Mouse (Mus musculus) CH12.LX (cell line): ENCODE measurements at regions not wholly inside any gene's neighbourhood (a gene's known extent, or its start where the extent isn't known, plus 50 kb on each side); places are given as distances from the start of the nearest gene placed in this dataset.

Experiments
- DNase-seq: peaks from one replicate; pipeline ENCODE4 v3.0.0-alpha.2; 2013; ENCODE audit errors: extremely low read depth
- H3K27ac ChIP-seq: 2 replicates; pipeline ENCODE4 v1.5.1; 2012; ENCODE audit warnings: low read depth, mild to moderate bottlenecking, control low read depth, moderate library complexity; ENCODE audit not compliant: insufficient read depth
- H3K27me3 ChIP-seq: replicated peaks from 2 replicates; pipeline ENCODE3; 2012; ENCODE audit warnings: inconsistent platforms
- H3K36me3 ChIP-seq, 2 experiments: replicated peaks in 1 of 2; 2 replicates each; pipeline versions ENCODE3 to v1.6.1; 2012; ENCODE audit warnings: inconsistent platforms in 1 of 2, low read length in 1 of 2, mild to moderate bottlenecking in 1 of 2, mixed read lengths in 1 of 2, moderate library complexity in 1 of 2; ENCODE audit not compliant: control insufficient read depth in 1 of 2, insufficient read depth in 1 of 2
- H3K4me1 ChIP-seq, 2 experiments: 2 replicates each; pipeline ENCODE4 v1.6.1; 2012; ENCODE audit warnings: inconsistent platforms in 1 of 2, moderate library complexity in 1 of 2; ENCODE audit not compliant: insufficient read depth in 2 of 2, control insufficient read depth in 1 of 2
- H3K4me2 ChIP-seq: 2 replicates; pipeline ENCODE4 v1.6.1; 2012; ENCODE audit warnings: low read depth, mild to moderate bottlenecking, control low read depth; ENCODE audit not compliant: poor library complexity, insufficient read depth, severe bottlenecking
- H3K4me3 ChIP-seq, 3 experiments: fragments of 150-350 bp in 1 of 3; sonication (generic) in 1 of 3; replicated peaks in 1 of 3; 2 replicates each; pipeline versions ENCODE3 to v1.5.1; 2011 to 2012; ENCODE audit warnings: low read depth in 2 of 3, low read length in 2 of 3, mild to moderate bottlenecking in 2 of 3, moderate library complexity in 2 of 3, control low read depth in 1 of 3, improper control_type of control experiment in 1 of 3, inconsistent platforms in 1 of 3, mixed read lengths in 1 of 3; ENCODE audit not compliant: poor library complexity in 1 of 3
- H3K79me2 ChIP-seq: replicated peaks from 2 replicates; pipeline ENCODE4 v1.6.1; 2012; ENCODE audit warnings: mild to moderate bottlenecking, moderate library complexity; ENCODE audit not compliant: control insufficient read depth, poor library complexity, insufficient read depth, severe bottlenecking; ENCODE audit errors: extremely low read depth
- H3K9ac ChIP-seq: 2 replicates; pipeline ENCODE4 v1.6.1; 2012; ENCODE audit warnings: low read depth, mild to moderate bottlenecking, control low read depth, moderate library complexity; ENCODE audit not compliant: insufficient read depth
- H3K9me3 ChIP-seq: replicated peaks from 2 replicates; pipeline ENCODE3; 2012; ENCODE audit warnings: low read length, inconsistent platforms, mixed read lengths
- BHLHE40 ChIP-seq: IDR thresholded peaks from 2 replicates; pipeline ENCODE4 v1.6.1; 2011; ENCODE audit warnings: mild to moderate bottlenecking, low read depth, low read length, improper control_type of control experiment
- CTCF ChIP-seq, 2 experiments: IDR thresholded peaks in 1 of 2; conservative IDR thresholded peaks in 1 of 2; 2 replicates each; pipeline ENCODE4 v1.5.1; 2011 to 2012; ENCODE audit warnings: low read depth in 2 of 2, low read length in 2 of 2, improper control_type of control experiment in 1 of 2, inconsistent platforms in 1 of 2, mild to moderate bottlenecking in 1 of 2, moderate library complexity in 1 of 2
- E2F4 ChIP-seq: IDR thresholded peaks from 2 replicates; pipeline ENCODE4 v1.6.1; 2011; ENCODE audit warnings: low read depth, low read length, improper control_type of control experiment; ENCODE audit not compliant: insufficient replicate concordance
- ELF1 ChIP-seq: IDR thresholded peaks from 2 replicates; pipeline ENCODE4 v1.6.1; 2014; ENCODE audit warnings: low read depth, mild to moderate bottlenecking, inconsistent platforms, low read length, improper control_type of control experiment
- JUN ChIP-seq: IDR thresholded peaks from 2 replicates; pipeline ENCODE4 v1.6.1; 2011; ENCODE audit warnings: low read depth, mild to moderate bottlenecking, low read length, improper control_type of control experiment, moderate library complexity; ENCODE audit not compliant: insufficient read depth
- JUND ChIP-seq: conservative IDR thresholded peaks from 2 replicates; pipeline ENCODE4 v1.6.1; 2011; ENCODE audit warnings: low read depth, low read length, improper control_type of control experiment
- MEF2A ChIP-seq: IDR thresholded peaks from 2 replicates; pipeline ENCODE4 v1.6.1; 2014; ENCODE audit warnings: low read depth, mild to moderate bottlenecking, inconsistent platforms, low read length, improper control_type of control experiment, borderline replicate concordance
- MXI1 ChIP-seq: IDR thresholded peaks from 2 replicates; pipeline ENCODE4 v1.6.1; 2011; ENCODE audit warnings: mild to moderate bottlenecking, low read depth, low read length, improper control_type of control experiment
- MYC ChIP-seq: IDR thresholded peaks from 2 replicates; pipeline ENCODE4 v1.6.1; 2011; ENCODE audit warnings: low read depth, mild to moderate bottlenecking, improper control_type of control experiment, low read length
- POLR2AphosphoS2 ChIP-seq: IDR thresholded peaks from 2 replicates; pipeline ENCODE4 v1.6.1; 2011; ENCODE audit warnings: low read depth, low read length, improper control_type of control experiment
- RAD21 ChIP-seq: IDR thresholded peaks from 2 replicates; pipeline ENCODE4 v1.6.1; 2011; ENCODE audit warnings: low read depth, mild to moderate bottlenecking, low read length, improper control_type of control experiment, moderate library complexity
- SIN3A ChIP-seq: IDR thresholded peaks from 2 replicates; pipeline ENCODE4 v1.6.1; 2012; ENCODE audit warnings: low read length, improper control_type of control experiment, inconsistent platforms
- SMC3 ChIP-seq: IDR thresholded peaks from 2 replicates; pipeline ENCODE4 v1.6.1; 2011; ENCODE audit warnings: low read depth, low read length, improper control_type of control experiment
- TBP ChIP-seq: conservative IDR thresholded peaks from 2 replicates; pipeline ENCODE4 v1.6.1; 2011; ENCODE audit warnings: low read depth, low read length, improper control_type of control experiment
- TCF12 ChIP-seq: IDR thresholded peaks from 2 replicates; pipeline ENCODE4 v1.6.1; 2014; ENCODE audit warnings: low read depth, mild to moderate bottlenecking, inconsistent platforms, low read length, improper control_type of control experiment
- UBTF ChIP-seq: IDR thresholded peaks from 2 replicates; pipeline ENCODE4 v1.6.1; 2012; ENCODE audit warnings: low read depth, mild to moderate bottlenecking, inconsistent platforms, low read length, improper control_type of control experiment, moderate library complexity
- USF1 ChIP-seq: IDR thresholded peaks from 2 replicates; pipeline ENCODE4 v1.6.1; 2014; ENCODE audit warnings: low read depth, mild to moderate bottlenecking, inconsistent platforms, low read length, improper control_type of control experiment
- USF2 ChIP-seq: conservative IDR thresholded peaks from 2 replicates; pipeline ENCODE4 v1.6.1; 2011; ENCODE audit warnings: low read depth, low read length, improper control_type of control experiment
- ZKSCAN1 ChIP-seq: IDR thresholded peaks from 2 replicates; pipeline ENCODE4 v1.6.1; 2012; ENCODE audit warnings: low read depth, inconsistent platforms, low read length, improper control_type of control experiment, borderline replicate concordance
- ZNF384 ChIP-seq: IDR thresholded peaks from 2 replicates; pipeline ENCODE4 v1.6.1; 2012; ENCODE audit warnings: low read depth, low read length, improper control_type of control experiment, inconsistent platforms
- dilution Hi-C: fragments of 300-500 bp; cut with MboI; formaldehyde crosslinking; loops from 2 replicates; pipeline ENCODE4 v1.14.3; 2020; ENCODE audit warnings: low sequenced_read_pairs; ENCODE audit not compliant: extremely low pct_unique_long_range_greater_than_20kb, extremely low pct_ligation_motif_present
- in situ Hi-C: fragments of 300-500 bp; cut with MboI; formaldehyde crosslinking; loops from 3 replicates; pipeline ENCODE4 v1.14.3; 2019; ENCODE audit warnings: low sequenced_read_pairs, low pct_ligation_motif_present, low pct_unique_long_range_greater_than_20kb, mixed read lengths

DNA sequence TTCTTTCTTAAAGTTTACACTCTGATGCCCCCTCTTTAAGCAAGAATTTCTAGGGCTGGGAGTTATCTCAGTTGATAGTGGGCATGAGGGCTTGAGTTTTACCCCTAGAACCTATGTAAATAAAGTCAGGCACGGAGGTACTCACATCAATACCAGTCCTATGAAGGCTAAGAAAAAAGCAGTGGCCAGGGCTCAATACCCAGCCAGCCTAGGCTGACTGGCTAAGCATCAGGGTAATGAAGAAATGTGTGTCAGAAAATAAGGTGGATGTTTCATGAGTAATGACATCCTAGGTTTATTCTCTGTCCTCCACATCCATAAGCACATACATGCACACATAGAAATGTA lies 188.5 kb upstream of the Pfkp start:
- Histone ChIP-seq H3K9ac (no peak overlapping the region), H3K27ac (no peak overlapping the region), H3K79me2 (no peaks in the 10 kb centered on the region), H3K36me3 (no peaks in the 10 kb centered on the region), H3K4me1 (peaks cover 0 to 8% of the 10 kb centered on the region in 2 experiments; a peak in 1 of 4 replicates), H3K9me3 (no peaks in the 10 kb centered on the region), H3K27me3 (no peaks in the 10 kb centered on the region), H3K4me3 (no peak overlapping the region), H3K4me2 (no peak overlapping the region)
- dilution Hi-C loops = no loop called here
- in situ Hi-C loops = no loop called here
- DNase-seq = no peak
- TF ChIP-seq CTCF (conservative IDR thresholded peaks at IDR 0.05 in 1 of 2, IDR thresholded peaks at IDR 0.05 in 1 of 2; ENCODE audit: low read depth in 2 of 2, low read length in 2 of 2) (no peak), MYC (no peak), ELF1 (no peak), UBTF (no peak), E2F4 (no peak), MXI1 (no peak), SIN3A (no peak), MEF2A (no peak), ZKSCAN1 (no peak)

DNA sequence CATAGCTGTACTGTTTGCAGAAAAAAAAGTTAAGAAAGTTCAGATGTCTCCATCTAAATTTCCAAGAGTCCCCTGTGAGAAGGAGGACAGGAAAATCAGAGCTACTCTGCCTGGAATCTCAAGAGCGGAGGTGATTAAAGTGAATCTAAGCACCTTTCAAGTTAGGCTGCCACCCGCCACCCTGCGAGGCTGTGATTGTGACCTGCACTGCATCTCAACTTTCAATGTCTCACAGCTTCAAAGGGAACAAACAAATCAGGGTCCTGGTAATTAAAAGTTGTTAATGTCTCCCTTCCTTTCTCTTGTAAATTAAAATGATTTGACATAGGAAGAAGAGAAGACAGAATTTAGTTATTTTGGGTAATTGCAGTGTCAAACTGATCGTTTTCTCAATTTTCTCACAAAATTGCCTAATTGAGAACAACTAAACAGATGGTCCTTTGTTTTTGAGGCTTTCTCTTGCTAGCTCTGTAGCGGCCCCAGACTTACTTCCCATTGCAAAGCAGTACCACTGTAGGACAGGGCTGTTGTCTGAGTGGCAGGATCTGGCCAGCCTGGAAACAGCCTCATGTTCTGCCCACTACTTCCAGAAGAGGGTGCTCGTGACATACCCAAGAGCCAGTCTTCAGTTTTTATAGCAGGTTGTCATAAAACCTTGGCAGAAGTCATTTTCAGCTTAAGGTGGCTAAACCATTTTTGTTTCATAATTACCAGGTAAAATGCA lies 187.9 kb upstream of the Pfkp start:
- H3K36me3 ChIP-seq = no peaks in the 10 kb centered on the region
- TF ChIP-seq POLR2AphosphoS2 (no peak), MEF2A (no peak), JUN (no peak), CTCF (conservative IDR thresholded peaks at IDR 0.05 in 1 of 2, IDR thresholded peaks at IDR 0.05 in 1 of 2; ENCODE audit: low read depth in 2 of 2, low read length in 2 of 2) (peak; percentile 71 to 79), TCF12 (no peak), USF1 (no peak), ZKSCAN1 (no peak), SIN3A (no peak), TBP (0 out of 2 replicates have a peak, but pooled peaks have one; percentile 68), USF2 (no peak), BHLHE40 (no peak), RAD21 (peak; percentile 91), MXI1 (no peak), ZNF384 (no peak), UBTF (no peak), SMC3 (peak; percentile 76), E2F4 (no peak), JUND (no peak)
- DNase-seq = peak; percentile 63
- dilution Hi-C loops = no loop called here
- H3K79me2 ChIP-seq = no peaks in the 10 kb centered on the region
- in situ Hi-C loops = no loop called here
- no peak overlapping the region for H3K4me2 ChIP-seq
- H3K9me3 ChIP-seq = no peaks in the 10 kb centered on the region
- no peaks in the 10 kb centered on the region for H3K27me3 ChIP-seq
- no peak overlapping the region for H3K27ac ChIP-seq
- H3K4me1 ChIP-seq = peaks cover 0 to 8% of the 10 kb centered on the region in 2 experiments; a peak in 1 of 4 replicates
- H3K4me3 ChIP-seq = no peak overlapping the region
- H3K9ac ChIP-seq = no peak overlapping the region
